Mouse (Mus musculus) thymus, adult 2 months (tissue): ENCODE measurements around the gene Hspb6. TPM values are rescaled to one million over a fixed set of nuclear protein-coding genes. Genes with fewer than 3 reads are reported as not detected.
A peak's percentile ranks its signal among the peaks of the same experiment; 100 is the strongest.

Experiments
- DNase-seq: peaks from one replicate; pipeline ENCODE4 v3.0.0; 2021
- H3K27ac ChIP-seq: fragments of 200-500 bp; 2 replicates; pipeline ENCODE4 v1.5.1; 2012; ENCODE audit warnings: low read length, control low read depth; ENCODE audit not compliant: control insufficient read depth, insufficient read depth
- H3K27me3 ChIP-seq: fragments of 200-500 bp; 2 replicates; pipeline ENCODE4 v1.6.1; 2012; ENCODE audit warnings: mild to moderate bottlenecking, low read length, moderate library complexity, mixed read lengths; ENCODE audit not compliant: control insufficient read depth, insufficient read depth
- H3K36me3 ChIP-seq: fragments of 200-500 bp; 2 replicates; pipeline ENCODE4 v1.6.1; 2012; ENCODE audit warnings: mild to moderate bottlenecking, low read length, moderate library complexity; ENCODE audit not compliant: control insufficient read depth, insufficient read depth
- H3K4me1 ChIP-seq: fragments of 200-500 bp; replicated peaks from 2 replicates; pipeline ENCODE4 v1.6.1; 2012; ENCODE audit warnings: low read length; ENCODE audit not compliant: control insufficient read depth, insufficient read depth
- H3K4me3 ChIP-seq: fragments of 200-500 bp; 2 replicates; pipeline ENCODE4 v1.5.1; 2012; ENCODE audit warnings: mild to moderate bottlenecking, low read length, control low read depth, moderate library complexity; ENCODE audit not compliant: control insufficient read depth, insufficient read depth
- CTCF ChIP-seq: fragments of 200-500 bp; IDR thresholded peaks from 2 replicates; pipeline ENCODE4 v1.5.1; 2012; ENCODE audit warnings: mild to moderate bottlenecking, control low read depth, low read length, moderate library complexity, borderline replicate concordance; ENCODE audit not compliant: control insufficient read depth, poor library complexity, insufficient read depth; ENCODE audit errors: extremely low read depth
- POLR2A ChIP-seq: fragments of 200-500 bp; IDR thresholded peaks from 2 replicates; pipeline ENCODE4 v1.6.1; 2012; ENCODE audit warnings: mild to moderate bottlenecking, low read length, control low read depth, moderate library complexity; ENCODE audit not compliant: control insufficient read depth, poor library complexity, insufficient read depth; ENCODE audit errors: extremely low read depth
- WGBS: fragments of 180-500 bp; shearing (Covaris S2); methylation state at CpG from one replicate; pipeline ENCODE4 v1.1.7; 2018; 5-methylcytosine and 5-hydroxymethylcytosine counted together
- polyA plus RNA-seq: library from polyadenylated mRNA; depleted of rRNA; stranded (reverse); fragments of >200 nt; gene quantifications from 2 replicates; pipeline ENCODE4 v1.2.3, GENCODE M21; 2012

Gene Hspb6
- polyA plus RNA-seq, 1 experiment, result 89.6 TPM

- 97% methylated on average over 28 of the region's 28 CpGs for WGBS
- Histone ChIP-seq H3K4me1 (peaks cover 10% of the 10 kb centered on the region), H3K27me3 (no peaks in the 10 kb centered on the region), H3K27ac (no peak overlapping the region), H3K4me3 (no peak overlapping the region), H3K36me3 (peaks cover 42% of the 10 kb centered on the region)
- DNase-seq, result no peak
- no peak for TF ChIP-seq CTCF
- TF ChIP-seq POLR2A, result no peak
These were observed 34.6 kb downstream of the Hspb6 start for GRCm38 (mm10) chr7:30586455-30587020.

- Histone ChIP-seq H3K36me3 (peaks cover 30% of the 10 kb centered on the region), H3K27me3 (no peaks in the 10 kb centered on the region), H3K27ac (peak overlapping the region; percentile 51; the same call in 1 of the 2 replicates), H3K4me3 (peak overlapping the region; percentile 98), H3K4me1 (peaks cover 10% of the 10 kb centered on the region)
- 2% methylated on average over 67 of the region's 67 CpGs for WGBS
- TF ChIP-seq CTCF (no peak), POLR2A (peak; percentile 51; the same call in 1 of the 2 replicates)
- no peak for DNase-seq
These were observed 36.1 kb downstream of the Hspb6 start for GRCm38 (mm10) chr7:30587842-30588667.

- TF ChIP-seq CTCF (0 out of 2 replicates have a peak, but pooled peaks have one; percentile 13), POLR2A (peak; percentile 50; the same call in 1 of the 2 replicates)
These were observed 36.9 kb downstream of the Hspb6 start, which contains the start of gene Kmt2b for GRCm38 (mm10) chr7:30588676-30589434. TSS of gene Kmt2b (minus strand) at chr7:30588726.

GRCm38 (mm10) chr7:30589435-30590301 lies 37.7 kb downstream of the Hspb6 start:
- Histone ChIP-seq H3K4me3 (peak overlapping the region; percentile 96), H3K36me3 (peaks cover 16% of the 10 kb centered on the region), H3K4me1 (peaks cover 10% of the 10 kb centered on the region), H3K27ac (peak overlapping the region; percentile 24), H3K27me3 (no peaks in the 10 kb centered on the region)
- WGBS, result 34% methylated on average over 40 of the region's 40 CpGs
- TF ChIP-seq POLR2A, result no peak
- TF ChIP-seq CTCF, result peak; percentile 84; the same call in 1 of the 2 replicates
- peak; percentile 83 for DNase-seq

More at GRCm38 (mm10) chr7:30588676-30589434, 36.9 kb downstream of the Hspb6 start, which contains the start of gene Kmt2b:
- Histone ChIP-seq H3K4me1 (peaks cover 10% of the 10 kb centered on the region), H3K4me3 (peak within 1 kb of the TSS; percentile 98), H3K36me3 (peaks cover 23% of the 10 kb centered on the region), H3K27me3 (no peaks in the 10 kb centered on the region), H3K27ac (peak within 1 kb of the TSS; percentile 51)
- whole genome bisulfite sequencing, result under 1% methylated on average over 64 of the region's 68 CpGs
- DNase-seq, result peak; percentile 91

- 96% methylated on average over 9 of the region's 9 CpGs for WGBS
- DNase-seq, result no peak
- Histone ChIP-seq H3K4me3 (no peak overlapping the region), H3K27ac (no peak overlapping the region), H3K27me3 (no peaks in the 10 kb centered on the region), H3K4me1 (peaks cover 10% of the 10 kb centered on the region), H3K36me3 (peaks cover 2% of the 10 kb centered on the region)
- TF ChIP-seq CTCF, result no peak
- TF ChIP-seq POLR2A, result no peak
These were observed 39.1 kb downstream of the Hspb6 start for GRCm38 (mm10) chr7:30590927-30591604.
